Mouse (Mus musculus) brain, embryonic 14.5 days (tissue): ENCODE measurements at regions not wholly inside any gene's neighbourhood (a gene's known extent, or its start where the extent isn't known, plus 50 kb on each side); places are given as distances from the start of the nearest gene placed in this dataset.

Source experiments
- CTCF ChIP-seq: fragments of 200-500 bp; IDR thresholded peaks from 2 replicates; pipeline ENCODE4 v1.5.1; 2012; ENCODE audit warnings: inconsistent platforms, mild to moderate bottlenecking, moderate library complexity, borderline replicate concordance; ENCODE audit not compliant: insufficient read depth, insufficient read length; ENCODE audit errors: extremely low read depth
- POLR2A ChIP-seq: fragments of 200-500 bp; IDR thresholded peaks from 2 replicates; pipeline ENCODE4 v1.6.1; 2012; ENCODE audit warnings: mild to moderate bottlenecking, inconsistent platforms, borderline replicate concordance; ENCODE audit not compliant: poor library complexity, insufficient read depth, insufficient read length, severe bottlenecking; ENCODE audit errors: extremely low read depth

DNA sequence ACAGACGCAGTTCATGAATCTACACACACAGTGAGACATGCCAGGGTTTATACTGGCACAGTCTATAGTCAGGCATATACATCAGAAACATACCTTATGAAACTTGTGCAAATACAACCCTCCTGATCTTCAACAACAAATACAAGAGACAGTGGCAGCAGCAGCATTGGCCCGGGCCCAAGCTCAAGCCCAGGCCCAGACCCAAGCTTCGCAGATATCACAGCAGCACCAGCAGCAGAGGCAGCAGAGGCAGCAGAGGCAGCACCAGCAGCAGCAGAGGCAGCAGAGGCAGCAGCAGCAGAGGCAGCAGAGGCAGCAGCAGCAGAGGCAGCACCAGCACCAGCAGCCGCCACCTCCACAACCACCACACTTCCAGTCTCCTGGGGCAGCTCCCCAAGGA is 80.0 kb downstream of the Samd9l start:
- TF ChIP-seq POLR2A (no peak), CTCF (no peak)
